Mouse (Mus musculus): Measurements from ENCODE around the gene Wrap73.

- TF ChIP-seq CTCF (IDR thresholded peaks at IDR 0.05; ENCODE audit: control insufficient read depth, insufficient read depth, low read length), result no peak
- TF ChIP-seq POLR2A (IDR thresholded peaks at IDR 0.05; ENCODE audit: borderline replicate concordance, control insufficient read depth, low read depth, low read length), result no peak
Observed at GRCm38 (mm10) chr4:154204532-154204931, 62.4 kb downstream of the Wrap73 start.

Measured in bone marrow, adult 2 months (tissue).